Mouse (Mus musculus) right cerebral cortex, postnatal 10 days (tissue): Measurements from ENCODE around the gene Prnp.

Experiments
- DNase-seq, 2 experiments: peaks; one replicate each; pipeline ENCODE4 v3.0.0; 2021; ENCODE audit warnings: low spot score in 2 of 2

The Prnp gene

GRCm38 (mm10) chr2:131909683-131910572, at the start of gene Prnp, which contains the start of gene Prn:
TSS of gene Prnp (plus strand) at chr2:131909928.
TSS of gene Prn (plus strand) at chr2:131909957.
- DNase-seq: peak; percentile 95 to 96

- DNase-seq: peak in 1 of 2 experiments; percentile 54
These were observed 47.0 kb upstream of the Prnp start for GRCm38 (mm10) chr2:131862617-131863275.

- peak in 1 of 2 experiments; percentile 45 for DNase-seq
These were observed 46.3 kb upstream of the Prnp start for GRCm38 (mm10) chr2:131863472-131863871.

GRCm38 (mm10) chr2:131864262-131864796, 45.4 kb upstream of the Prnp start:
- no peak for DNase-seq

GRCm38 (mm10) chr2:131866676-131867075, 43.1 kb upstream of the Prnp start:
- no peak for DNase-seq

GRCm38 (mm10) chr2:131868983-131869382, 40.7 kb upstream of the Prnp start:
- no peak for DNase-seq

GRCm38 (mm10) chr2:131873376-131873775, 36.4 kb upstream of the Prnp start:
- no peak for DNase-seq

- DNase-seq: no peak
These were observed 33.0 kb upstream of the Prnp start for GRCm38 (mm10) chr2:131876551-131877265.

GRCm38 (mm10) chr2:131881766-131882165, 28.0 kb upstream of the Prnp start:
- DNase-seq: no peak

GRCm38 (mm10) chr2:131883136-131883535, 26.6 kb upstream of the Prnp start:
- peak; percentile 64 to 90 for DNase-seq

GRCm38 (mm10) chr2:131886503-131887160, 23.1 kb upstream of the Prnp start:
- DNase-seq: no peak

- no peak for DNase-seq
These were observed 21.5 kb upstream of the Prnp start for GRCm38 (mm10) chr2:131888233-131888632.

GRCm38 (mm10) chr2:131892534-131892933, 17.2 kb upstream of the Prnp start:
- DNase-seq: no peak

- DNase-seq: no peak
These were observed 14.6 kb upstream of the Prnp start for GRCm38 (mm10) chr2:131895106-131895505.

GRCm38 (mm10) chr2:131896011-131896410, 13.7 kb upstream of the Prnp start:
- DNase-seq: no peak

- DNase-seq: peak in 1 of 2 experiments; percentile 24
These were observed 12.2 kb upstream of the Prnp start for GRCm38 (mm10) chr2:131897336-131898109.

- no peak for DNase-seq
These were observed 7.3 kb upstream of the Prnp start for GRCm38 (mm10) chr2:131902423-131902822.

- DNase-seq: peak in 1 of 2 experiments; percentile 19
These were observed 6.9 kb upstream of the Prnp start for GRCm38 (mm10) chr2:131902867-131903266.

- DNase-seq: no peak
These were observed 4.7 kb upstream of the Prnp start for GRCm38 (mm10) chr2:131905025-131905424.

GRCm38 (mm10) chr2:131905776-131906175, 4.0 kb upstream of the Prnp start:
- no peak for DNase-seq

GRCm38 (mm10) chr2:131906266-131906665, 3.5 kb upstream of the Prnp start:
- no peak for DNase-seq
